Mouse (Mus musculus) liver, embryonic 13.5 days (tissue): ENCODE measurements around the gene Xirp2. TPM values are rescaled to one million over a fixed set of nuclear protein-coding genes. Genes with fewer than 3 reads are reported as not detected.

Experiments
- ATAC-seq: fragments of 200-750 bp; cut with Nextera tagmentation; 2 replicates; pipeline ENCODE4 v1.8.0; 2017; ENCODE audit warnings: low read depth, mild to moderate bottlenecking, moderate number of reproducible peaks, moderate library complexity
- DNase-seq: peaks from one replicate; pipeline ENCODE4 v3.0.0; 2022
- H3K27ac ChIP-seq: fragments of 300-500 bp; sonication (generic); 2 replicates; pipeline ENCODE4 v1.5.1; 2015; ENCODE audit warnings: moderate library complexity, mild to moderate bottlenecking, inconsistent platforms
- H3K27me3 ChIP-seq: fragments of 300-500 bp; sonication (generic); 2 replicates; pipeline ENCODE4 v1.6.1; 2015; ENCODE audit warnings: mild to moderate bottlenecking, inconsistent platforms
- H3K36me3 ChIP-seq: fragments of 300-500 bp; sonication (generic); 2 replicates; pipeline ENCODE4 v1.6.1; 2015; ENCODE audit warnings: mild to moderate bottlenecking, inconsistent platforms
- H3K4me1 ChIP-seq: fragments of 300-500 bp; sonication (generic); replicated peaks from 2 replicates; pipeline ENCODE4 v1.6.1; 2015; ENCODE audit warnings: inconsistent platforms
- H3K4me2 ChIP-seq: fragments of 300-500 bp; sonication (generic); 2 replicates; pipeline ENCODE4 v1.6.1; 2015; ENCODE audit warnings: inconsistent platforms, mild to moderate bottlenecking, moderate library complexity
- H3K4me3 ChIP-seq: fragments of 300-500 bp; sonication (generic); replicated peaks from 2 replicates; pipeline ENCODE4 v1.5.1; 2015; ENCODE audit warnings: mild to moderate bottlenecking, inconsistent platforms
- H3K9ac ChIP-seq: fragments of 300-500 bp; sonication (generic); 2 replicates; pipeline ENCODE4 v1.6.1; 2015; ENCODE audit warnings: mild to moderate bottlenecking, inconsistent platforms
- H3K9me3 ChIP-seq: fragments of 300-500 bp; sonication (generic); replicated peaks from 2 replicates; pipeline ENCODE4 v1.6.1; 2016; ENCODE audit warnings: inconsistent platforms
- WGBS: fragments of 180-500 bp; shearing (Covaris S2); methylation state at CpG from one replicate; pipeline ENCODE4 v1.1.7; 2015; ENCODE audit not compliant: insufficient replicate concordance; 5-methylcytosine and 5-hydroxymethylcytosine counted together
- polyA plus RNA-seq: library from polyadenylated mRNA; unstranded; fragments of >200 nt; fragmentation: Nextera tagmentation; extraction: Ambion mirVana; gene quantifications from 2 replicates; pipeline ENCODE4 v1.2.1, GENCODE M21; 2015

Gene Xirp2
- polyA plus RNA-seq, 1 experiment from 2014 or later = not detected

DNA sequence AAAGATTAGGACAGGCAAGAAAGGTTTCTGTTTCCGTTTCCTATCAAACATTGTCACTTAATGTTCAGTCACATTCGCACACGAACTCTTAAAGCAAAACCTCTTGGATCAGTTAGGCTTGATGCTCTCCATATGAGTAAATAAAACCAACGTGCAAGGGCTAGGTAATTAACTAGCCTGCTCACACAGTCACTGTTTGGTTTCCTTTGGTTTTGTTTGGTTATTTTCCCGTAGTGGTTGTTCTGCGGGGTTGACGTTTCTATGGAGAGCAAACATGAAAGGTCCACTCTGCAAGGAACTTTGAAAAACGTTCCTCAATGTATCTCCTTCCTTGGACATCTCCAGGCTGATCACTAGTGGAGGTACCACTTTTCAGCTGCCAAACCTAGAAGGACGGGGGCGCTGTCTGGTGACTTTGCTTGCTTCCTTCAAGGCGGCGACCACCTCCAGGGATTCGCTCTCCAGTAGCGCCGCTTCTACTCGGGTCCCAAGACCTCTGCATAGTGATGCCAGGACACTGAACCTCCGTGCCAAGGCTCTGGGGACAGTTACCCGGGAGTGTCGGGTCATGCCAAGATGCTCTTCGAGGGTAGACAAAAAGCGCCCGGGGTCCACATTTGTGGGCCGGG is 119.2 kb downstream of the Xirp2 start:
- Histone ChIP-seq H3K9ac (no peak overlapping the region), H3K36me3 (no peaks in the 10 kb centered on the region), H3K4me2 (peak overlapping the region; percentile 59), H3K4me1 (0 out of 2 replicates have a peak, but pooled peaks cover 4% of the 10 kb centered on the region), H3K27ac (no peak overlapping the region), H3K27me3 (peaks cover 35% of the 10 kb centered on the region), H3K9me3 (no peaks in the 10 kb centered on the region), H3K4me3 (peak overlapping the region; percentile 51)
- ATAC-seq (peak; percentile 12; the same call in 1 of the 2 replicates), DNase-seq (no peak)
- WGBS = 4% methylated on average over 23 of the region's 23 CpGs

DNA sequence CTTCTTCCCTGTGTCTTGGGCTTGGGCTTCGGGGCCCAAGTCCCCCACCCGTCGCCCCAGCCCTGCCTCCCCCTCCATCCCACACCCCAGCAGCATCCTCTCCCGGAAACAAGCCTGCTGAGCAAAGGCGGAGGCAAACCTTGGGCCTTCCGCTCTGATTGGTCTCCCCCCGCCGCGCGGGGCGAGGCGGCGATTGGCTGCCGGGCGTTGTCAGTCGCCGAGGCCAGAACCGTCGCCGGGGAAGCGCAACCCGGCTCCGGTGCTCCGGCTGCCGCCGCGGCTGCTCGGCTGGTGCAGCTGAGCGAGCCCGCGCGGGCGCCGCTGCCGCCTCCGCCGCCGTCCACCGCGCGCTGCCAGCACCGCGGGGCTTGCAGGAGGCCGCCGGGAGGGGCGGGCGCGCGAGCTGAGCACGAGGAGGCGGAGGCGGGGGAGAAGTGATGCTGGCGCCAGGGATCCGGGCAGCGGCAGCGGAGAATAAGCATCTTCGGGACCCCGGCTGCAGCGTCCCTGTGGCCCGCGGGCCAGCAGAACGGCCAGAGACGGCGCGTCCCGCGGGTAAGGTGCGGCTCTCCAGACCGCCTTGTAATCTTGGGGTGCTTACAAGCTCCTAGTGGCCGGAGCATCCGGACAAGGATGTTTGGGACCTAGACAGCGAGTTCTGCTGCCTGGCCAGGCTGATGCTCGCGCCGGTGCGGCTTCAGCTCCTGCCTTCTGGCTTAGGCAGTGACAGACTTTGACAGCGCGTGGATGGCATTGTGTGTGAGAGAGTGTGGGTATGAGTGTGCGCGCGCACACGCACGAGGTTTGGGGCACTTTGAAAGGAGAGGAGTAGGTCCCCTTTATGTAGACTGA is 119.9 kb downstream of the Xirp2 start, which contains the start of gene B3galt1:
TSS of gene B3galt1 (plus strand) at position 392 of the 852 bp plus-strand sequence.
- no peaks in the 10 kb centered on the region for H3K36me3 ChIP-seq
- peaks cover 35% of the 10 kb centered on the region for H3K27me3 ChIP-seq
- peak within 1 kb of the TSS; percentile 51 for H3K4me3 ChIP-seq
- H3K4me1 ChIP-seq = 0 out of 2 replicates have a peak, but pooled peaks cover 4% of the 10 kb centered on the region
- H3K9ac ChIP-seq = no peak within 1 kb of the TSS
- H3K9me3 ChIP-seq = no peaks in the 10 kb centered on the region
- H3K27ac ChIP-seq = no peak within 1 kb of the TSS
- DNase-seq (peak; percentile 2), ATAC-seq (peak; percentile 68; the same call in 1 of the 2 replicates)
- peak within 1 kb of the TSS; percentile 59 for H3K4me2 ChIP-seq
- under 1% methylated on average over 83 of the region's 83 CpGs for WGBS

DNA sequence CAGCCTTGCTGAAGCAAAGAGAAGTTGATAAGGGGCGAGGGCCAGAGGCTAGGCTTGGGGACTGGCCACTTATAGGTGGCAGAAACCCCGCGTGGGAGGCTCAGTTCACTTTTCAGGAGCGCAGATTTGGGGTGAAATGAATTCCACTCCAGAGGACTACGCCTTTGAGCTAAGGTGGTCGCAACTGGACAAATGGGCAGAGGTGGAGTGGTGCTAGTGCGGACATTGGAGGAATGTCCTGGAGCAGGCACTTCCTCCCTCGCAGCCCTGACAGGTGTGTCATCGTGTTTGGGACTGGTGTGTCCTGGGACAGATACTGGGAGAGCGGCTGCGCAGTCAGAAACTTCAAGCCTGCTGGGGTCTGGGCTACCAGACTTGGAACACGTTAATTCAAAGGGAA is 120.8 kb downstream of the Xirp2 start:
- Histone ChIP-seq H3K4me3 (peak overlapping the region; percentile 51), H3K4me1 (0 out of 2 replicates have a peak, but pooled peaks cover 4% of the 10 kb centered on the region), H3K4me2 (peak overlapping the region; percentile 59), H3K27ac (no peak overlapping the region), H3K9me3 (no peaks in the 10 kb centered on the region), H3K36me3 (no peaks in the 10 kb centered on the region), H3K9ac (no peak overlapping the region), H3K27me3 (peaks cover 35% of the 10 kb centered on the region)
- WGBS = 3% methylated on average over 12 of the region's 12 CpGs
- DNase-seq = no peak
- no peak for ATAC-seq

DNA sequence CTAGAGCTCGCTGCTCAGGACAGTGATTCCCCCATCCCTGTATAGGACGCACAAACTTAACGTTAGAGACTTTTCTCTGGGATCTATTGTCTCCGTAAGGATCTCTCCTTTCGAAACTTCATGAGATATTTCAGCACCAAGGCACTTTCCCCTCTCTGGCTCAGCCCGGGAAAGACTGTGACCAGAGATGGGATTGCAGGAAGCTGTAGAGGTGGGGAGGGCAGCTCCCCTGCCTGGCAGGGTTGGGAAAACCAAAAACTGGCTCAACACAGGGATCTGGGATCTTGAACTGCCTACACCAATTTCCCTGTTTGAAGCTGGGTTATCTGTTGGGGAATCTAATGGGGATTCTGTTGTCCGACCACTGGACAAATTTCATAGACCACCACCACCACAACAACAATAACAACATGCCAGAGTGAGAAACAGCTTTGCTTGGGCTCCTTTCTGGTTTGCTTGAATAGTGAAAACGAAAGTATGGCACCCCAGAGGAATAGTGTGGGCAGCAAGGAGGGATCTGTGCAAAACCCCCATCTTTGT is 121.4 kb downstream of the Xirp2 start:
- ATAC-seq (no peak), DNase-seq (no peak)
- Histone ChIP-seq H3K4me3 (no peak overlapping the region), H3K27me3 (peaks cover 35% of the 10 kb centered on the region), H3K9ac (no peak overlapping the region), H3K9me3 (no peaks in the 10 kb centered on the region), H3K36me3 (no peaks in the 10 kb centered on the region), H3K27ac (no peak overlapping the region), H3K4me1 (0 out of 2 replicates have a peak, but pooled peaks cover 4% of the 10 kb centered on the region), H3K4me2 (no peak overlapping the region; the same call in 1 of the 2 replicates)
- 11% methylated on average over 8 of the region's 8 CpGs for WGBS

Other genes starting within 250 kb of the Xirp2 start
- gene Gm21830, start 32.3 kb upstream of the Xirp2 start, polyA plus RNA-seq = not detected in 2 replicates
- gene Gm26727, start 12.8 kb upstream of the Xirp2 start, polyA plus RNA-seq = not detected in 2 replicates
- gene B3galt1, start 119.9 kb downstream of the Xirp2 start, polyA plus RNA-seq = 0.13 and 0.33 TPM in 2 replicates